Mouse (Mus musculus): ENCODE data around the gene Chn2. TPM values are rescaled to one million over a fixed set of nuclear protein-coding genes. Genes with fewer than 3 reads are reported as not detected.

Chn2 gene
- polyA plus RNA-seq, 1 experiment: not detected

DNA sequence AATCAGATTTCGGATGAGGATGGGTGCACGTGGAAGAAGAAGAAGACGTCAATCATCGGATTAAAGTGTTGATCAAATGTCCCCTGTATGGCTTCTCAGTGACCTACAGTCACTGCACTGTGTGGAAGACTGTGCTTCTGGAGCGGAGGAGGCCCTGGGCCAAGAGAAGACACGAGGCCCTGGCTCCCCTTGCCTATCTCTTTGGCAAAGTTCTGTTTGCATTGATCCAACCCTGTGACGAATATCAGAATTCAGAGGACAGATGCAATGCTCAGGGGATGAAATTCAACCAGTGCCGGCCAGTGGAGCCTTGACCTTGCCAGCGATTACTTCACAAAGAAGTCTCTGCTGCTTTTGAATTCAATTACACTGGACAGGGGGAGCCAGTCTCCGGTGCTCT, 217.0 kb downstream of the Chn2 start:
- Histone ChIP-seq H3K27me3 (ENCODE audit: control insufficient read depth) (no peaks in the 10 kb centered on the region), H3K4me1 (ENCODE audit: control insufficient read depth) (no peaks in the 10 kb centered on the region), H3K36me3 (ENCODE audit: control insufficient read depth) (no peaks in the 10 kb centered on the region), H3K4me3 (replicated peaks) (no peak overlapping the region), H3K9me3 (ENCODE audit: control insufficient read depth, low read length) (no peaks in the 10 kb centered on the region)
- TF ChIP-seq GATA1 (IDR thresholded peaks at IDR 0.05; ENCODE audit: low read length) (no peak), TAL1 (IDR thresholded peaks at IDR 0.05; ENCODE audit: low read length) (no peak)

GRCm38 (mm10) chr6:54257552-54257951, 218.2 kb downstream of the Chn2 start:
- TF ChIP-seq TAL1 (IDR thresholded peaks at IDR 0.05; ENCODE audit: low read length): no peak
- no peak for TF ChIP-seq GATA1 (IDR thresholded peaks at IDR 0.05; ENCODE audit: low read length)
- no peaks in the 10 kb centered on the region for H3K4me1 ChIP-seq (ENCODE audit: control insufficient read depth)
- no peaks in the 10 kb centered on the region for H3K36me3 ChIP-seq (ENCODE audit: control insufficient read depth)
- no peaks in the 10 kb centered on the region for H3K9me3 ChIP-seq (ENCODE audit: control insufficient read depth, low read length)
- no peak overlapping the region for H3K4me3 ChIP-seq (replicated peaks)
- H3K27me3 ChIP-seq (ENCODE audit: control insufficient read depth): no peaks in the 10 kb centered on the region

DNA sequence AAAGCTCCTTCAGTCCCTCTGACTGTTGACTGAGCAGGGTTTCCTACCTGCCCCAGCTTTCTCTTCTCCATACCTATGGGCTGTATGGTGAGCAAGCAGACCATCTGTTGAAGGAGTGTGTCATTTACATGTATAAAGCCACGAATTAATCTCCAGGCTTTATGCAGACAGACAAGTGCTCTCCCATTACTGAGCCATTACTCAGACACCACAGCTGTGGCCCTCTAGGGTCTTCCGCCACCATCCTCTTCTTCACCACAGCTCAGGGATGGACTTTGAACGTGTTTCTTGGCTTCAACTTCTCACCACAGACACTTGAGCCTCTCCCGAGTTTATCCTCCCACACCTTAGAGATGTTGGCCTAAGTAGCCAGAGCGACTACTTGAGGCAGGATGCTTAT, 219.1 kb downstream of the Chn2 start:
- no peak for TF ChIP-seq TAL1 (IDR thresholded peaks at IDR 0.05; ENCODE audit: low read length)
- no peak for TF ChIP-seq GATA1 (IDR thresholded peaks at IDR 0.05; ENCODE audit: low read length)
- Histone ChIP-seq H3K4me3 (replicated peaks) (no peak overlapping the region), H3K36me3 (ENCODE audit: control insufficient read depth) (no peaks in the 10 kb centered on the region), H3K9me3 (ENCODE audit: control insufficient read depth, low read length) (no peaks in the 10 kb centered on the region), H3K27me3 (ENCODE audit: control insufficient read depth) (no peaks in the 10 kb centered on the region), H3K4me1 (ENCODE audit: control insufficient read depth) (no peaks in the 10 kb centered on the region)

DNA sequence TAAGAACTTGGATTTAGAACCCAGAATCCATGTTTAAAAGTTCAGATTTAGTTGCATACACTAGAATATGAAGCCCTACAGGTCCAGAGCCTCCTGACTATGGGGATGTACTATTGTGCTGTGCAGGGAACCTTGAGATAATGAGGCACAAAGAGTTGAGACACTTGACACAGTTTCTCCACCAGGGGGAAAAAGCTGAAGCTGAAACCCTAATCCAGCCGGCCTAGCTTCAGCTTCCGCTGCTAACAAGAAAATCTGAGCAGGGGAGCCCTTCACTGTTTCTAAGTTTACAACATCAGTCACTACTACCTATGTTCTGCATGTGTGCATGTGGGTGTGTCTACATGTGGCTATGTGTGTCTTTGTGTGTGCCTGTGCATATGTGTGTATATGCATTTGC, 223.4 kb downstream of the Chn2 start:
- Histone ChIP-seq H3K36me3 (ENCODE audit: control insufficient read depth) (no peaks in the 10 kb centered on the region), H3K9me3 (ENCODE audit: control insufficient read depth, low read length) (no peaks in the 10 kb centered on the region), H3K4me1 (ENCODE audit: control insufficient read depth) (no peaks in the 10 kb centered on the region), H3K27me3 (ENCODE audit: control insufficient read depth) (no peaks in the 10 kb centered on the region), H3K4me3 (replicated peaks) (no peak overlapping the region)
- no peak for TF ChIP-seq GATA1 (IDR thresholded peaks at IDR 0.05; ENCODE audit: low read length)
- no peak for TF ChIP-seq TAL1 (IDR thresholded peaks at IDR 0.05; ENCODE audit: low read length)

- no peaks in the 10 kb centered on the region for H3K4me1 ChIP-seq (ENCODE audit: control insufficient read depth)
- H3K27me3 ChIP-seq (ENCODE audit: control insufficient read depth): no peaks in the 10 kb centered on the region
- H3K4me3 ChIP-seq (replicated peaks): no peak overlapping the region
- no peaks in the 10 kb centered on the region for H3K9me3 ChIP-seq (ENCODE audit: control insufficient read depth, low read length)
- TF ChIP-seq TAL1 (IDR thresholded peaks at IDR 0.05; ENCODE audit: low read length) (no peak), GATA1 (IDR thresholded peaks at IDR 0.05; ENCODE audit: low read length) (no peak)
- no peaks in the 10 kb centered on the region for H3K36me3 ChIP-seq (ENCODE audit: control insufficient read depth)
Observed at GRCm38 (mm10) chr6:54263890-54264289, 224.5 kb downstream of the Chn2 start.

- no peak overlapping the region for H3K4me3 ChIP-seq (replicated peaks)
- H3K4me1 ChIP-seq (ENCODE audit: control insufficient read depth): no peaks in the 10 kb centered on the region
- no peaks in the 10 kb centered on the region for H3K9me3 ChIP-seq (ENCODE audit: control insufficient read depth, low read length)
- no peaks in the 10 kb centered on the region for H3K36me3 ChIP-seq (ENCODE audit: control insufficient read depth)
- TF ChIP-seq TAL1 (IDR thresholded peaks at IDR 0.05; ENCODE audit: low read length): no peak
- TF ChIP-seq GATA1 (IDR thresholded peaks at IDR 0.05; ENCODE audit: low read length): no peak
- H3K27me3 ChIP-seq (ENCODE audit: control insufficient read depth): no peaks in the 10 kb centered on the region
Observed at GRCm38 (mm10) chr6:54264537-54264936, 225.2 kb downstream of the Chn2 start.

DNA sequence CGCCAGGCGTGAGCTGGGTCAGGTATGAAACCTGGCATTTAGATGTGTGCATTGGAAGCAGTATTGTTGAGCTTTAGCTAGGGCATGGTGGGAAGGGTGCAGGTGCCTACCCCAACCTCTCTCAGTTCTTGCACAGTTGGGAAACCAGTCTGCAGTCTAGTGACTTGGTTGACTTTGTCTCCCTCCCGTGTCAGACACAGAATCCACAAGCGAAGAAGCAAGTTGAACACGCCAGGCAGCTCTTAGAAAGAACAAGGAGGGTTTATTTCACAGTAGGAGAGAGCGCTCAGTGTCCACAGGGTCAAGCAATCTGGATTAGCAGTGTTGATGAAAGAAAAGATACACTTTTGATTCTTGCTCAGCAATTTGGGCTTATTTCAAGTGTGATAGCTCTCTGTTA, 226.0 kb downstream of the Chn2 start:
- TF ChIP-seq GATA1 (IDR thresholded peaks at IDR 0.05; ENCODE audit: low read length): no peak
- TF ChIP-seq TAL1 (IDR thresholded peaks at IDR 0.05; ENCODE audit: low read length): no peak
- H3K4me1 ChIP-seq (ENCODE audit: control insufficient read depth): no peaks in the 10 kb centered on the region
- no peak overlapping the region for H3K4me3 ChIP-seq (replicated peaks)
- H3K27me3 ChIP-seq (ENCODE audit: control insufficient read depth): no peaks in the 10 kb centered on the region
- no peaks in the 10 kb centered on the region for H3K36me3 ChIP-seq (ENCODE audit: control insufficient read depth)
- no peaks in the 10 kb centered on the region for H3K9me3 ChIP-seq (ENCODE audit: control insufficient read depth, low read length)

GRCm38 (mm10) chr6:54272556-54273378, 233.4 kb downstream of the Chn2 start:
- H3K9me3 ChIP-seq (ENCODE audit: control insufficient read depth, low read length): no peaks in the 10 kb centered on the region
- TF ChIP-seq TAL1 (IDR thresholded peaks at IDR 0.05; ENCODE audit: low read length) (no peak), GATA1 (IDR thresholded peaks at IDR 0.05; ENCODE audit: low read length) (no peak)
- H3K4me3 ChIP-seq (replicated peaks): no peak overlapping the region
- no peaks in the 10 kb centered on the region for H3K27me3 ChIP-seq (ENCODE audit: control insufficient read depth)
- no peaks in the 10 kb centered on the region for H3K36me3 ChIP-seq (ENCODE audit: control insufficient read depth)
- H3K4me1 ChIP-seq (ENCODE audit: control insufficient read depth): no peaks in the 10 kb centered on the region

DNA sequence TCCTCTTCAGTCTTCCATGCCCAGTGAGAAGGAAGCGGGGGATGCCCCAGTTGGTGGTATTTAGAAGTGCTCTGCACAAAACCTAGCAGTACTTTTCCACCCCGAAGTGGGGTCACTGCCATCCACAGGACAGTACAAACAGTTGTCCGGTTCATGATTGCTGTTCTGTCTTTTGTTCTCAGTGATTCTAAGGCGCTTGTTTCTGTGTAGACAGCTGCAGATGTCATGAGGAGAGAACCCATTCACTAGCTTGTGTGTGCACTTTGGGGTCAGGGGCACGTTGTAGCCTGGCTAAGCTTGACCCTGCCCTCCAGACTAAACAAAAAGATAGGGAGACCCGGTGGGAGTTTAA, 234.0 kb downstream of the Chn2 start:
- no peaks in the 10 kb centered on the region for H3K27me3 ChIP-seq (ENCODE audit: control insufficient read depth)
- no peaks in the 10 kb centered on the region for H3K9me3 ChIP-seq (ENCODE audit: control insufficient read depth, low read length)
- TF ChIP-seq TAL1 (IDR thresholded peaks at IDR 0.05; ENCODE audit: low read length) (no peak), GATA1 (IDR thresholded peaks at IDR 0.05; ENCODE audit: low read length) (no peak)
- H3K4me3 ChIP-seq (replicated peaks): no peak overlapping the region
- no peaks in the 10 kb centered on the region for H3K36me3 ChIP-seq (ENCODE audit: control insufficient read depth)
- no peaks in the 10 kb centered on the region for H3K4me1 ChIP-seq (ENCODE audit: control insufficient read depth)

- H3K4me3 ChIP-seq (replicated peaks): no peak overlapping the region
- H3K4me1 ChIP-seq (ENCODE audit: control insufficient read depth): no peaks in the 10 kb centered on the region
- no peaks in the 10 kb centered on the region for H3K27me3 ChIP-seq (ENCODE audit: control insufficient read depth)
- no peaks in the 10 kb centered on the region for H3K36me3 ChIP-seq (ENCODE audit: control insufficient read depth)
- TF ChIP-seq TAL1 (IDR thresholded peaks at IDR 0.05; ENCODE audit: low read length) (no peak), GATA1 (IDR thresholded peaks at IDR 0.05; ENCODE audit: low read length) (no peak)
- H3K9me3 ChIP-seq (ENCODE audit: control insufficient read depth, low read length): no peaks in the 10 kb centered on the region
Observed at GRCm38 (mm10) chr6:54277234-54277633, 237.9 kb downstream of the Chn2 start.

Data from erythroblast, embryonic 14.5 days (primary cell).